Mouse (Mus musculus) CH12.LX (cell line): ENCODE data around the gene Tom1.

ENCODE experiments used
- CTCF ChIP-seq, 2 experiments: IDR thresholded peaks in 1 of 2; conservative IDR thresholded peaks in 1 of 2; 2 replicates each; pipeline ENCODE4 v1.5.1; 2011 to 2012; ENCODE audit warnings: low read depth in 2 of 2, low read length in 2 of 2, improper control_type of control experiment in 1 of 2, inconsistent platforms in 1 of 2, mild to moderate bottlenecking in 1 of 2, moderate library complexity in 1 of 2
- EP300 ChIP-seq: IDR thresholded peaks from 2 replicates; pipeline ENCODE4 v1.6.1; 2011; ENCODE audit warnings: low read length, improper control_type of control experiment
- ETS1 ChIP-seq: conservative IDR thresholded peaks from 2 replicates; pipeline ENCODE4 v1.6.1; 2012; ENCODE audit warnings: low read depth, mild to moderate bottlenecking, inconsistent platforms, low read length, improper control_type of control experiment, moderate library complexity
- IRF4 ChIP-seq: IDR thresholded peaks from 2 replicates; pipeline ENCODE4 v1.6.1; 2014; ENCODE audit warnings: low read depth, mild to moderate bottlenecking, inconsistent platforms, low read length, improper control_type of control experiment
- JUN ChIP-seq: IDR thresholded peaks from 2 replicates; pipeline ENCODE4 v1.6.1; 2011; ENCODE audit warnings: low read depth, mild to moderate bottlenecking, low read length, improper control_type of control experiment, moderate library complexity; ENCODE audit not compliant: insufficient read depth
- MAFK ChIP-seq: IDR thresholded peaks from 2 replicates; pipeline ENCODE4 v1.6.1; 2011; ENCODE audit warnings: low read length, improper control_type of control experiment; ENCODE audit not compliant: insufficient replicate concordance
- MYC ChIP-seq: IDR thresholded peaks from 2 replicates; pipeline ENCODE4 v1.6.1; 2011; ENCODE audit warnings: low read depth, mild to moderate bottlenecking, improper control_type of control experiment, low read length
- POLR2A ChIP-seq: IDR thresholded peaks from 2 replicates; pipeline ENCODE4 v1.6.1; 2011; ENCODE audit warnings: low read depth, mild to moderate bottlenecking, improper control_type of control experiment, low read length
- SMC3 ChIP-seq: IDR thresholded peaks from 2 replicates; pipeline ENCODE4 v1.6.1; 2011; ENCODE audit warnings: low read depth, low read length, improper control_type of control experiment
- UBTF ChIP-seq: IDR thresholded peaks from 2 replicates; pipeline ENCODE4 v1.6.1; 2012; ENCODE audit warnings: low read depth, mild to moderate bottlenecking, inconsistent platforms, low read length, improper control_type of control experiment, moderate library complexity
- USF2 ChIP-seq: conservative IDR thresholded peaks from 2 replicates; pipeline ENCODE4 v1.6.1; 2011; ENCODE audit warnings: low read depth, low read length, improper control_type of control experiment
- ZC3H11A ChIP-seq: IDR thresholded peaks from 2 replicates; pipeline ENCODE4 v1.6.1; 2012; ENCODE audit warnings: low read depth, mild to moderate bottlenecking, inconsistent platforms, low read length, improper control_type of control experiment
- ZNF384 ChIP-seq: IDR thresholded peaks from 2 replicates; pipeline ENCODE4 v1.6.1; 2012; ENCODE audit warnings: low read depth, low read length, improper control_type of control experiment, inconsistent platforms

GRCm38 (mm10) chr8:74994540-74994939 lies 39.0 kb upstream of the Tom1 start:
- TF ChIP-seq ETS1 (no peak), USF2 (no peak), ZNF384 (no peak), CTCF (conservative IDR thresholded peaks at IDR 0.05 in 1 of 2, IDR thresholded peaks at IDR 0.05 in 1 of 2; ENCODE audit: low read depth in 2 of 2, low read length in 2 of 2) (no peak), IRF4 (no peak), POLR2A (no peak), JUN (no peak), EP300 (no peak), MAFK (no peak), ZC3H11A (no peak), MYC (no peak), SMC3 (no peak), UBTF (no peak)
